Mouse (Mus musculus) mesoderm, embryonic 11.5 days (tissue): Measurements from ENCODE around the gene Nod1.

Source experiments
- DNase-seq: peaks from one replicate; pipeline ENCODE4 v3.0.0-alpha.2; 2012; ENCODE audit warnings: low read depth, low spot score

Gene Nod1

DNA sequence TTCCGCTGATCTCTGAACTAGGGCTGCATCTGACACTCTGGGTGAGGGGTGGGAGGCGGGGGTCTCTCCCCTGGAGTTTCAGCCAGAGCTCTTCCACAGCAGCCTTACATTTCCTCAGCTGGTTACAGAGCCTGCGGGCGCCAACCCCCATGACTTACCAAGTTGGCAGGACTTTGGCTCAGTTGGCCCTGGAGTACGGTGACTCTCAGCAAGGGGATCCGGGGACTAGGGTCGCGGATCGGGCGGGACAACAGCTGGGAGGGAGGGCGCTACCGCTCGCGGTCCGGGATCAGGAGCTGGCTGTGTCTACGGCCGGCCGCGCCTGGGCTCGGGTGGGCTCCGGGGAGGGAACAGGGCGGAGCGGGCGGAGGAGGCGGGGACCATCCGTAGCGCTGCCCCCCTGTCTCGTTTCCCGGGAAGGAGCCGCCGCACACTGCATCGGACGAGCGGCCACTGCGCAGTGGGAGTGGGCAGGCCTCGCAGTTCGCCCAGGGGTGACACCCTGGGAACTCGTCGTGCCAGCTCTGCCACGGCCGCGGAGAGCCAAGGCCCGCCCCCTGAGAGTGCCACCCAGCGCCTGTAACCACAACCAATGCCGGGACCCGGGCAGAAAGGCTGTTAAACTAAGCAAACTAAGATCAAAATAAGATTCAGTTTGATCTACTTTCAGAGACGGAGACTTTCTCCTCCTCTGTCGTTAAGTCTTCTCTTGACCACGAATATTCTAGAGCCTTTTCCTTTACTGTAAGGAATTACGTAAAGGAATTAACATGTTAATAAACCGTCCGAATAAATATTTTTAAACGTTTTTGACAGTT, at the start of gene Nod1:
TSS of gene Nod1 (minus strand) at position 502 of the 818 bp plus-strand sequence.
- DNase-seq = peak; percentile 41

DNA sequence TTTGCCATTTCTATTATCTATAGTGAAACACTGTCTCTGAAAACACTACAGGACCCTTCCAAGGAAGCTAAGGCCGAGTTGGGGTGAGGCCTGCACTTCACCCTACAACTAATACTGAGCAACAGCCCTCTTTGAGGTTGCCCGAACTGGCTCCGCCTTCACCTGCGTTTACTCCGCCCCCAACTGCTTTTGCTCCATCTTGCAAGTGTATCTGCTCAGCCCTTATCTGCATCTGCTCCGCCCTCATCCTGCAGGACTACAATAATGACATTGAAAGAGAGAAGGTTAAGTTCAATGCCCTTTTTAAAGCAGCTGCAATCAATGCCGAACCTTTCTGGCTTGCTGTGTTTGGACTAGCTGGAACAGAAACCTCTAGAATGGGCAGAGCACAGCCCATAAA, 49.4 kb upstream of the Nod1 start:
- no peak for DNase-seq

DNA sequence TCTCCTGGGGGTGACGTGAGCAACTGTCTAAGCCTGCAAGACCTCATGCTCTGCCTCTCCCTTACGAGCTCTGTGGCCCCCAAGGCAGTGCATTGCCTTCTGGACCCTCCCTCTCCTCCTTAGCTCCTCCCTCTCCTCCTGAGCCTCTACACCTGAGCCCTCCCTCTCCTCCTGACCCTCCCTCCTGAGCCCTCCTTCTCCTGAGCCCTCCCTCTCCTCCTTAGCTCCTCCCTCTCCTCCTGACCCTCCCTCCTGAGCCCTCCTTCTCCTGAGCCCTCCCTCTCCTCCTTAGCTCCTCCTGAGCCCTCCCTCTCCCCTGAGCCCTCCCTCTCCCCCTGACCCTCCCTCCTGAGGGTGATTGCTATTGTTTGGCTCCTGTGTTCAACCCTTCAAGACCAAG, 46.0 kb upstream of the Nod1 start:
- no peak for DNase-seq

DNA sequence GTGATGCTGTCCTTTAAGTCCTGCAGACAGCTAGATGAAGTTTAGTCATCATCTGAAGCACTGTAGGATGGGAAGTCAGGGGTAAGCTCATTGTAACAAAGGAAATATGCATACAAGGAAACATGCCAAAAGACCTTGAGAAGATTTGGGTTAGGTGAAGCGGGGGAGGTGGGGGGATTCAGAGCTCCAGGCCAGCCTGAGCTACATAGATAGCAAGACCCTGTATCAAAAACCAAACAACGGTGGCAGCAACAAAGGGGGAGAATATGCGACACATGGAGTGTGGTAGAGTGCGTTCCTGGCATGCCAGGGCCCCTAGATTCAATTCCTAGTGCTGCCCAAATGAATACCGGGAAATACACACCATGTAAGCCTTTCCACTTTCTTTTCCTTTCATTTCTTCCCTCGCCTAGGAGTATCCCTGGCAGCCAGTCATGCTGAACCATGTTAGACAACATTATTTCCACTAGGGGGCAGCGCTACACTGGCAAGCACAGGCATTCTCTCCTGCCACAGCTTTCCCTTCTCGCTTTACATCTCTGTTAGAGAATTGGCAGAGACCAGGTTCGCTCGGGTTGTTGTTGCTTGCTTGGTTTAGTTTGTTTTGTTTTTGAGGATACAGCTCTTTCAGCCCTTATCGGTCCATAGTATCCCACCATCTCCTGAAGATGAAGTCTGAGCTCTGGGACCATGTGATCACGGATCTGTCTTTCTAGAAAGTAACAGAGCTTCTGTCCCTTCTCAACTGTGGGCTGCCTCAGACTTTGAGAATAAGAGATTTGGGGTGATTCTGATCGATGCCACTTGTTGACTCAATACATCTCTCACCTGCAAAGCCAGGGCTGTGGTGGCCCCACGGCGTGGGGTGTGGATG, 44.5 kb upstream of the Nod1 start:
- peak; percentile 88 for DNase-seq

DNA sequence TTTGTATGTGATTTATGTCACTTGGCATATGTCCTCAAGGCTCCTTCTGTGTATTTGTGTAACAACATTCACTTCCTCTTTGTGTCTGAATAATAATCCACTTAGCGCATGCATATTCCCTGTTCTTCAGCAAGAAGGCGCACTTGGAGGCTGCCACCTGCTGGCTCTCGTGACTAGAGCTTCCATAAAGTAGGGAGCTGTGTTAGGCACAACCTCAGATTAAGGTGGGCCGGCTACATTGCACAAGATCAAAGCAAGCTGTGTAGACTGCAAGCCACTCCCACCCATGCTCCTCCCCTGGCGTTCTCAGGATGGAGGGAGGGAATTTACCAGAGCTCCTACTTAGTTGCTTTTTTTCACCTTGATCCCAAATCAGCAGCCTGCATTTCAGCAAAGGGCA, 43.8 kb upstream of the Nod1 start:
- DNase-seq = no peak

DNA sequence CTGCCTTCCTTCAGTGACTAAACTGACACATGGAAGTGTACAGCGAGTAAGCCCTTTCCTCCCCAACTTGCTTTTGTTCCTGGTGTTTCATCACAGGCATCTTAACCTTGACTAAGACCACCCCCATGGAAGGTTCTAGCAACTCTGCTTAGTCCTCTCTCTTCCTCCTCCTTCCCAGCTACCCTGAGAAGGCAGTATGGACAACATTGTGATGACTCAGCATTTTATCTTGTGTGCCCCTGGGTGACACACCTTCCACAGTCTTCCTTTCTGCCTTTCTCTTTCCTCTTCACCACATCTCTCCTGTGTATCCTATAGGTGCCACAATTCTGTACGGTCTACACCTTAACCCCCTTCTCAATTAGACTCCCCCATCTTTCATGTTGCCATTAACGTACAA, 41.8 kb upstream of the Nod1 start:
- DNase-seq = no peak

DNA sequence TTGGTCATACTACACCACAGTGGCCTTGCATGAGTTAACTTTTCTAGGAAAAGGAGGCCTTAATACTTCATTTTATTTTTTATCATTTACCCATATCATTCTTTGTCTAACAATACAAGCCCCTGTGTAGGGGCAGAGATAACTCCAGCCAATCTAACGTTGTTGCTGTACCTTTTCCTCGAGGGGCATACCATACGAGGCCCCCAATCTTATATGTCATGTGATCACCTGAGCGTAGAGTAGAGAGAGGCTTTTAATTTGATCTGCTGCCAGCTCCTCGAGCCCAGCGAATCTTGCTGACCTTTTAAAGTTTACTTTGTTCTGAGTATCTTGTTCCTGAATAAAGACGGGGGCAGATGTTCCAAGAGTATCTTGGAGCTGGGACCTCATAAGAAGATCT, 40.1 kb upstream of the Nod1 start:
- DNase-seq = no peak

DNA sequence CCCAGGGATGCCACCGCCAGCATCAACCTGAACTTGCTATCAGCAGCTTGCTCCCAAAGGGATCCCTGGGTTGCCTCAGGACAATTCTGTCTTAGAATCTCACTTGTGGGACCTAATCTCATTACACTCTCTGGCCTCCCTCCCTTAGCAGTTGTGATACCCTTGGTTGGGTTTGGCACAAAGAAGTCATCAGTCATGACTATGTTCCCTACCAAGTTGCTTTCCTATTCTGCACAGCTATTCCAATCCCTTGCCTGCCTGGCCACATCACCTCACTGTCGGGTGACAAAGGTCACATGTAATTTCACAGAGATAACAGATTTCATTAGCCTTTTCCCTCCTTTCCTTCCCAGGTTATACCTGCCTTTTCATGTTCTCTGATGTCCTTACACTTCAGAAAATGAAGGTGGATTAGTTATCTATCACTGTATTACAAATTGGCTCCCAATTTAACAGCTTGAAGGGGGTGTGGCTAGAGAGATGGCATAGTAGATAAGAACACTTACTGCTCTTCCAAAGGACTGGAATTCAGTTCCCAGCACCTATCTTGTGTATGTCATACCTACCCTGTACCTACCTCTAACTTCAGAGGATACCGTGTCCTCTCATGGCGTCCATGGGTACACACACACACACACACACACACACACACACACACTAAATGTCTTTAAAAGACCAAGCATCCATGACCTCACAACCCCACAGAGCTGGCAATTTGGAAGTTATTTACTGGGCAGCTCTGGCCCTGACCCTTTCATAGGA, 38.1 kb upstream of the Nod1 start:
- DNase-seq = no peak

DNA sequence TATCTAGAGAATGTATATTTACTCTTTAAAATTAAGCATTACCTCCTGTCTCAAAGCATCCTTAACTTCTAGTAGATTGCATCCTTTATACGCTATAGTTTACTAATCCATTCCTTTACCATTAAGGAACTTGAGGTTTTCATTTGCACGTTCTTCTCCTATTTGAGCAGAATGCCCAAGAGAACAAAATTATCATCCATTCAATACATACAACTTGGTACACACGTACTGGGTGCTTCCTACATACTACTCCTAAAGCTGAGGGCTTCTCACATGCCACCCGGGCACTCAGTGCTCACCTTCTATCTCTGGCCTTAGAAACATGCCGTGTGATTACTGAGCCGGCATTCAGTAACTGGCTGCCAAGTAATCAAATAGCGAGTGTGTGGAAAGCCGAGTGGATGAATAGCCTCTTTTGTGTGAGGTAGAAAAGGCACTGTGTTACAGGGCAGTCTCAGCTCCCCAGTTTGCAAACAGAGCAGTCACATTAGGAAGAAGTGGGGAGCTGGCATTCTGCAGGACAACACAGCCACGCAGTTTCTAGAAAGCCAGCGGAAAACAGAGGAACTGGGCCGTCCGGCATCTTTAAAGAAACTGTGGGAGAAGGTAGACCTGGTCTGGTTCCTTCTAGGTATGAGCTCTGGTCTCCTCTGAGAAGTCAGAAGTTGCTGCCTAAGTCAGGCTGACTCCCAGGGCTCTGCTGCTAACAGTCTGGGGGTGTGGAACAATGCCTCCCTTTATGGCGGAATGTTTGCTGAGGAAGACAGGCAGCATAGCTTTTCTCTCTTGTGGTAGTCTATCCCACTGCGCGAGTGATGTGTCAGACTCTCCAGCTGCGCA, 37.2 kb upstream of the Nod1 start:
- DNase-seq = peak; percentile 68

DNA sequence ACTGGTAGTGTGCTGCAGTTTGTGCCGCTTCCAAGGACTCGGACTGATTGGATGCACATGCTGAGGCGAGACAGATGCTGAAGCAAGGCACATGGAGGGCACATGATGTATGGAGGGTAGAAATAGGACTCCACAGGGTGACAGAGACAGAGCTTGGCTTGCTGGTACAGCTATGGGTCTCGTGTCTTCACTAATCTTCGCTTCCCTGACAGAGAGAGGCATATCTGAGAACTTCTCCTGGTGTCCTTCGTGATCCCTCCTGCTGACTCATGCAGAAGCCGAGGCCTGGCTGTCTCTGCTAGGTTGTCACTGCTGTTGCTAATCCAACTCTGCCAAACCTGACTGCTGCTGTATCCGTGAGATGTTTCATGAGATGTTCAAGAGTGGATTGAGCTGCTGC, 36.0 kb upstream of the Nod1 start:
- no peak for DNase-seq

DNA sequence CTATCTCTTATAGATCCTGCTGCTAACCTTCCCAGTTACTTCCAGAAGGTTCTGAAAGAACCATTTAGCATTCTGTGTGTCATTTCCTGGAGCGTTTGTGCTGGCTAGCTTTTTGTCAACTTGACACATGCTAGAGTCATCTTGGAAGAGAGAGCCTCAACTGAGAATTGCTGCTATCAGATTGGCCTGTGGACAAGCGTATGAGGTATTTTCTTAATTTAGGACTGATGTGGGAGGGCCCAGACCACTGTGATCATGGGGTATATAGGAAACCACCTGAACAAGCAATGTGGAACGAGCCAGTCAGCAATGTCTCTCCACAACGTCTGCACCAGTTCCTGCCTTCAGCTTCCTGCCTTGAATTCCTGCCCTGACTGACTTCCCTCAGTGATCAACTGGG, 31.1 kb upstream of the Nod1 start:
- no peak for DNase-seq

DNA sequence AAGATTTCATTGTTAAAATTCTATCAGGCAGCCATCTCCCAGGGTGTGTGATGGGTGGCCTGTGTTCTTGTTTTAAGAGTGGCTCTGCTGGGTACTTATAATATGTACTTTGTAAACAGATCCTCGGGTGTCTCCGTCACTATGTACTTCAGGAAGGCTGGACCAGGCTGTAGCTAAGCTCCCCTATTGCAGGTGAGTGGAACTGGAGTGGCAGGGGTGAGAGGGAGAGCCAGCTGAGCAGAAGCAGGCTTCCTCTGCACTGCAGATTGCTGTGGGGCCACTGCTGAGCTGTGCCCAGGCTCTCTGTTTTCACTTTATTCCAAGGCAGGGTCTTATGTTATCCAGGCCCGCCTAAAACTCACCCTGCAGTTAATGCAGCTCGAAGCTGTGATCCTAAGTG, 30.0 kb upstream of the Nod1 start:
- no peak for DNase-seq

DNA sequence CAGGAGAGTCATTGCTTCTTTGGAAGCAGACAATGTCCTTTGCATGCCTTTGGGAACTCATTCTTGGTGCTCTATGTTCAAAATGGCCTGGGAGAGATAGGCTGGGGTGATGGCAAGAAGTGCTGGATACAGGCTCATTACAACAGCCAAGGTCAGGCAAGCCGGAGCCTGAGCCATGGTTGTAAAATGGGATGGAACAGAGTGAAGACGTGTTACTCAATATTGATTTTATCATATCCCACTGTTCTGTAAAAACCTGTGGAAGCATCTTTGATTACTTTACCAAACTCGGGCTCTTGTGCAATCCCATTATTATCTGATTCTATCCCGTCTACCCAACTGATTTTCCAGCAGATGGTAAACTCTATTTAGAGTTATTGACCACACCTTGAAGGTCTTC, 28.9 kb upstream of the Nod1 start:
- DNase-seq = no peak

DNA sequence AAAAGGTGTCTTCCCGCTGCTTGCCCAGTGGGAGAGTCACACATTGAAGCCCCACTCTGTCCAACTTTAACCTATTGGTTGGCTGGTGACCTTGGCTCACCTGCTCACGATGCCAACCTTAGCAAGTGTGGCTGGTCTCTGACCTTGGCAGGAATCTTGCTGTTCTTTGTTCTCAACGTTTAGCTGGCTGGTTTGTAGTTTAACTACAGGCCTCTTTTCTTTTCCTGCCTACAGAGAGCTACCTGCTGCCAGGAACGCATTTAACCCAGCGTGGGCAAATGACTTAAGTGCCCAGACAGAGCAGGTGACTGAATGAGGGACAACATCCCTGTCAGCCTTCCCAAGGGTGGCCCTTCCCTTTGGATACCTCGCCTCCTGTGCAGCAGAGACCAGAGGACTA, 25.3 kb upstream of the Nod1 start:
- DNase-seq = no peak

DNA sequence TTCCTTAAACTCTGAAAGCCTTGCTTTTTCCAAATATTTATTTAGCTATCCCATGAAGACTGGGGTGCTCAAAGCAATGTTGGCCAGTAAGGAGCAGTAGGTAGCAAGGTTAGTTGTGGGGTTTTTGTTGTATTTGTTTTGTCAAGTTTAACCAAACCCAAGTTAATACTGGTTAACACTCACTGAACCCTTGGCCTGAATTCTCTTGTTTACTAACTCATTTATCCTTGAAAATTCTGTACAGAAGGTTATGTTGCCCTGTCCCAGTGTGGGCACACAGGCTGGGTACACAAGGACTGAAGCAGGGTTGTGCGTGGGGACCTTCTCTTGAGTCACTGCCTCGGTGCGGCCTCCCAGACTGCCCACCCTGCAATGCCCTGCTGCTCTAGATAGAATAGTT, 23.9 kb upstream of the Nod1 start:
- no peak for DNase-seq

DNA sequence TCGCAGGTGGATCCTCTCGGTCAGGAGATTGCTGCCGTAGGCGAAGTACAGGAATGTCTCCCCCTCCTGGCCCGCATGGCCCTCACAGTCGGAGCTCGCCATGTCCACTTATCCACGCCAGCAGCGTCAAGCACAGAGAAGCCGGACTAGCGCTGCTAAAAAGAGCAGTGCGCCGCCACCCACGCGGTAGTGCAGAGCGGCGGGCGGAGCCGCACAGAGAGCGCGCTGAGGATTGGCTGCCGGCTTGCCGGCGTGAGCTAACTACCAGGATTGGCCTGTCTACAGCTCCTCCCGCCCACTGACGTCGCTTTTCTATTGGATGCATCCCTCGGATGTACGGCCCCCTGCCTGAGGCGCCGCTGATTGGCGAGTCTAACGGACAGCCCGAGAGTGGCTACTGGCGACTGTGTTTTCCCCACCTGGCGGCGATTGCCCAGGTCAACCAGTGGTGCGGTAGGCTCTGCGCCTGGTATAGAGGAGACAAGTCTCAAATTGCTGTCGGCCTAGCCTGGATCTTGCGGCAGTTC, 20.4 kb upstream of the Nod1 start, which contains the start of gene Ggct:
TSS of gene Ggct (minus strand) at position 217 of the 527 bp plus-strand sequence.
- peak; percentile 97 for DNase-seq

DNA sequence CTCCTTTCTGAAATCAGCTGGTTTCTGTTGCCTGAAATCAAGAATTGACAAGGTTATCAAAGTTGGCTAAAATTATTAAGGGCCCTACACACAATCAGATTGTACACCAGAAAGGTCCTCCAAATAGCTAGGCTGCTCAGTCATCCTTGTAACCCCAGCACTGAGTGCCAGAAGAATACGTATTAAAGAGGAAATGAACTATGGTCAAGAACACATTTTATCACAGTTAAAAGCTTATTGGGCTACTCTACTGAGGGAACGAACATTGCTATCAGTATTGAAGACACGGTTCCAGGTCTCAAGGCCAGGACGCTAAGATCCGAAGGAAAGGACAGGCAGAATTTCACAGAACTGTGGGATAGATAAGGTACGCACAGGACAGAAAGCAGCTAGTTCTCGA, 19.7 kb upstream of the Nod1 start:
- DNase-seq = no peak

DNA sequence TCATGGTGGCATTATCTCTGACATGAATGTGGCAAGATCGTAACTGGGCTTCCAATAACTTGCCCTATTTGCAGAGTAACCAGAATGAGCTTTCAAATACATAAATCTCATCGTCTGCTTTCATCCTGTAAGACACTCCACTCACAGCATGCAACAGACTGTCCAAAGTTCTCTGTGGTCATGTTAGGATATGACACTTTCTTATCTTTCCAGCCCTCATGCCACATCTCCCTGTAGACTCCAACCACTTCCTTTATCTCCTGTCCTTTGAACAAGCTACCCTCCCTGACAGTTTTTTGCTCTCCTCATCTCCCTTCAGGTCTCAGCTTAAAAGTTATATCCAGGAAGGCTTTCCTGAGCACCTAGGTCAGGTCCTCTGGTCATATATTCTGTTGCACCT, 18.8 kb upstream of the Nod1 start:
- DNase-seq = no peak

DNA sequence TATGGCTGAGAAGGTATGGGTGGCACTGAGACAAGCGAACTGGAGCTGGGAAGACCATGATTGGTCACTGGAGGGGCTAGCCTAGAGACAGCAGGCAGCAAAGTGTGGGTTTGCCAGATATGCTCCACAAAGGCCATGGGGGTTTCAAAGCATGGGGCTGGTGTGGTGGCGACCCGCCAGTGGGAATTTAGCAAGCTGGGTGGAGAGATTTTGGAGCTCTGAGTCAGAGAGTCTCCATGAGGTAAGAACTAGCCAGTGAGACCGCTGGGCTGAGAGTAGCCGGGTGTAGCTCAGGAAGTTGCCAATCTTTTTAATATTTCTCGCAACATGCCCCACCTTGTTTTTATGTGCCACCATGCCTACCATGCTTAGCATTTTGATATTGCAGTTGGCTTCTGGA, 15.7 kb upstream of the Nod1 start:
- DNase-seq = no peak

DNA sequence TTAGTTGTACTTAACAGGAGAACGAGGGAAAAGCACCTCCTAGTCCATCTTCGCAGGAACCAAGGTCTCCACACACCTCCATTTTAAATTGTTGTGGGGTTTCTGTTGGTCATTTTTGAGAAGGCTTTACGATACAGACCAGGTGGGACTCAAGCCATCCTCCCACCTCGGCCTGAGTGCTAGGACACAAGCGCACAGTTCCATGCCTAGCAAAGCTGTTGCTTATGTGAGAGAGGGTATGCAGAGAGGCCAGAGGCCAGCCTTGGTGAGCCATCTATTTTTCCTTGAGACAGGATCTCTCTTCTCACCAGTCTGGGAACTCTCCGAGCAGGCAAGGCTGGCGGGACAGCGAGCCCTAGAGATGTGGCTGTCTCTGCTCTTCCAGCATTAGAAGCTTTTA, 11.7 kb upstream of the Nod1 start:
- DNase-seq = no peak

DNA sequence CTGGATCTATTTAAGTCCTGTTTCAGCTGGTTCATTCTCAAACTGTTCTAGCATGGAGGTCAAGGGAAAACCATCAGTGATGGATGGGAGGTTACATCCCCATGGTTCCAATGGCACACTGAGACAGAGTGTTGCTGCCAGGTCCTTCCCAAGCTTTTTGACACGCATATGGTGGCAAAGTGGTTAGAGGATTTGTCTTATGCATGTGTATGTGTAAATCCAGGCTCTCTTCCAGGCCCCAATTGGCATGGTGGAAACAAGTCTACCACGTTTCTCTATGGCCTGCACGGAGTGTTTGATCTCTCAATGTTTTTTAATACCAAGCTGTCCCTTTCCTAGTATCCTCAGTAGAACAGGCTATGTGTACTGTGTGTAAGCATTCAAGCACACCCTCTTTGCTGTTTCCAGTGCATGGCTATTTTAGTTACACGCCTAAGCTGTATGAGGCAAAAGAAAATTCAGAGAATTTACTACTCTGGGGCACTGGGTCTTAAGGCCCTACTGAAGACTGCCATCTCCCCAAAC, 11.2 kb upstream of the Nod1 start:
- DNase-seq = no peak
